Mouse (Mus musculus) myocyte (in vitro differentiated cells): ENCODE measurements at regions not wholly inside any gene's neighbourhood (a gene's known extent, or its start where the extent isn't known, plus 50 kb on each side); places are given as distances from the start of the nearest gene placed in this dataset.

Experiments used
- MAX ChIP-seq: IDR thresholded peaks from one replicate; pipeline ENCODE4 v1.6.1; 2011; ENCODE audit warnings: low read depth, mild to moderate bottlenecking, control low read depth
- MYOD1 ChIP-seq, 3 experiments: IDR thresholded peaks; one replicate each; pipeline ENCODE4 v1.6.1; 2011; ENCODE audit warnings: control low read depth in 2 of 3, low read depth in 2 of 3, mild to moderate bottlenecking in 2 of 3, moderate library complexity in 1 of 3; ENCODE audit not compliant: insufficient read length in 2 of 3, control insufficient read depth in 1 of 3
- POLR2A ChIP-seq: IDR thresholded peaks from one replicate; pipeline ENCODE4 v1.6.1; 2011; ENCODE audit warnings: low read depth, mild to moderate bottlenecking, control low read depth, moderate library complexity; ENCODE audit not compliant: insufficient read length
- POLR2AphosphoS2 ChIP-seq: IDR thresholded peaks from one replicate; pipeline ENCODE4 v1.6.1; 2011; ENCODE audit warnings: low read depth, control low read depth; ENCODE audit not compliant: insufficient read length
- TCF12 ChIP-seq: IDR thresholded peaks from one replicate; pipeline ENCODE4 v1.6.1; 2011; ENCODE audit warnings: mild to moderate bottlenecking, control low read depth; ENCODE audit not compliant: poor library complexity, insufficient read depth, severe bottlenecking
- TCF3 ChIP-seq: IDR thresholded peaks from one replicate; pipeline ENCODE4 v1.6.1; 2011; ENCODE audit warnings: low read depth, control low read depth; ENCODE audit not compliant: insufficient read length
- USF1 ChIP-seq: IDR thresholded peaks from one replicate; pipeline ENCODE4 v1.6.1; 2011; ENCODE audit warnings: low read depth, mild to moderate bottlenecking, control low read depth, moderate library complexity

- TF ChIP-seq POLR2A = no peak
- TF ChIP-seq TCF12 = no peak
- no peak for TF ChIP-seq POLR2AphosphoS2
- no peak for TF ChIP-seq USF1
- no peak for TF ChIP-seq MAX
- no peak for TF ChIP-seq MYOD1 (IDR thresholded peaks at IDR 0.05; ENCODE audit: control insufficient read depth in 1 of 3, insufficient read length in 2 of 3, low read depth in 2 of 3)
- no peak for TF ChIP-seq TCF3
Observed at GRCm38 (mm10) chr8:41752641-41753040, 335.8 kb upstream of the Frg1 start.
